ENCODE assay signal across 13 mouse cellular contexts in genomic region chr2:35689881-35690280, GRCm38 (mm10).
DNase-seq lines count a peak whose midpoint lies in the region; ATAC-seq and TF ChIP-seq lines count a peak whose summit lies in the region.
"Had no signal": no experiment of that assay in that cellular context is flagged by ENCODE, and none has a peak within 500 bp of the region (broad histone marks: within the 10 kb centered on the region; RNA-seq: fewer than 3 reads in every experiment).

No protein-coding gene starts in this region.

- H3K4me3 ChIP-seq in gastrocnemius, adult 2 months, result no peak overlapping the region
- H3K4me3 ChIP-seq in kidney, postnatal 0 days (replicated peaks; ENCODE audit: low read depth, low read length), result no peak overlapping the region
- H3K4me3 ChIP-seq in kidney, adult 2 months (ENCODE audit: insufficient read depth, low read depth, low read length), result no peak overlapping the region
- H3K4me3 ChIP-seq in embryonic facial prominence, embryonic 14.5 days (ENCODE audit: low read depth, low read length), result no peak overlapping the region
- H3K4me3 ChIP-seq in macrophage (ENCODE audit: inconsistent target), result no peak overlapping the region
- H3K4me3 ChIP-seq: erythroblast, embryonic 14.5 days had no signal

- no peak for ATAC-seq in kidney, postnatal 0 days (replicated peaks; ENCODE audit: low FRiP score, low read depth)
- no peak for ATAC-seq in embryonic facial prominence, embryonic 14.5 days (ENCODE audit: low read depth)
- ATAC-seq: Patski had no signal

- intact Hi-C loops in gastrocnemius, adult 2 months (cut with DNase I), result loop anchor here (2.0 kb wide), 1 partner anchor 13 kb away; no protein-coding TSS in a partner anchor

- H3K27me3 ChIP-seq in kidney, postnatal 0 days (ENCODE audit: insufficient read depth, low read length), result no peaks in the 10 kb centered on the region
- H3K27me3 ChIP-seq in kidney, adult 2 months (replicated peaks; ENCODE audit: control insufficient read depth, insufficient read depth, low read length), result no peaks in the 10 kb centered on the region
- no peaks in the 10 kb centered on the region for H3K27me3 ChIP-seq in embryonic facial prominence, embryonic 14.5 days (replicated peaks; ENCODE audit: control insufficient read depth, insufficient read depth, low read length)
- H3K27me3 ChIP-seq: Patski had no signal

- peaks cover 69% of the 10 kb centered on the region for H3K4me1 ChIP-seq in kidney, postnatal 0 days (replicated peaks; ENCODE audit: insufficient read depth, low read length)
- peaks cover 53% of the 10 kb centered on the region for H3K4me1 ChIP-seq in kidney, adult 2 months (ENCODE audit: control insufficient read depth, insufficient read depth, low read length)
- peaks cover 57% of the 10 kb centered on the region for H3K4me1 ChIP-seq in embryonic facial prominence, embryonic 14.5 days (ENCODE audit: control insufficient read depth, insufficient read depth, low read length)

- TF ChIP-seq POLR2A in kidney, adult 2 months (IDR thresholded peaks at IDR 0.05; ENCODE audit: low read depth, low read length), result no peak

- WGBS in kidney, postnatal 0 days, result 52% methylated on average over 2 of the region's 2 CpGs
- WGBS in kidney, adult 2 months, result 68% methylated on average over 2 of the region's 2 CpGs
- 60% methylated on average over 2 of the region's 2 CpGs for WGBS in embryonic facial prominence, embryonic 14.5 days
- 58% methylated on average over 2 of the region's 2 CpGs for WGBS in macrophage (ENCODE audit: missing documents)

- H3K4me2 ChIP-seq in kidney, postnatal 0 days (ENCODE audit: low read length), result no peak overlapping the region
- H3K4me2 ChIP-seq in embryonic facial prominence, embryonic 14.5 days (ENCODE audit: low read depth, low read length), result no peak overlapping the region

- H3K79me2 ChIP-seq in macrophage (ENCODE audit: inconsistent target), result no peaks in the 10 kb centered on the region

- no peak for DNase-seq in gastrocnemius, adult 2 months
- no peak for DNase-seq in gastrocnemius, adult 18-20 months (ENCODE audit: low spot score)
- no peak for DNase-seq in kidney, postnatal 0 days (ENCODE audit: low spot score)
- DNase-seq in kidney, adult 2 months, result no peak
- no peak for DNase-seq in embryonic facial prominence, embryonic 14.5 days (ENCODE audit: low spot score)
- no peak for DNase-seq in layer of hippocampus, postnatal 10 days (ENCODE audit: low spot score in 2 of 2)
- DNase-seq in adrenal gland, postnatal 36 days, result no peak
- DNase-seq: adrenal gland, postnatal 10 days; cerebellum, adult 2 months; gastrocnemius, postnatal 36 days had no signal

- no peaks in the 10 kb centered on the region for H3K36me3 ChIP-seq in kidney, postnatal 0 days (ENCODE audit: insufficient read depth, low read length)
- H3K36me3 ChIP-seq in kidney, adult 2 months (ENCODE audit: control insufficient read depth, insufficient read depth, low read length), result no peaks in the 10 kb centered on the region
- no peaks in the 10 kb centered on the region for H3K36me3 ChIP-seq in embryonic facial prominence, embryonic 14.5 days (ENCODE audit: control insufficient read depth, insufficient read depth, low read length)
- H3K36me3 ChIP-seq in macrophage (ENCODE audit: inconsistent target), result no peaks in the 10 kb centered on the region

- no peaks in the 10 kb centered on the region for H3K9me3 ChIP-seq in kidney, postnatal 0 days (replicated peaks; ENCODE audit: low read length)
- H3K9me3 ChIP-seq in embryonic facial prominence, embryonic 14.5 days (ENCODE audit: control insufficient read depth, low read length), result no peaks in the 10 kb centered on the region

- peak; percentile 6; the same call in 1 of the 2 replicates for TF ChIP-seq CTCF in gastrocnemius, adult 2 months (IDR thresholded peaks at IDR 0.05)
- peak; percentile 22; the same call in 1 of the 2 replicates for TF ChIP-seq CTCF in kidney, postnatal 0 days (IDR thresholded peaks at IDR 0.05; ENCODE audit: low read depth)
- TF ChIP-seq CTCF in kidney, adult 2 months (conservative IDR thresholded peaks at IDR 0.05; ENCODE audit: insufficient read depth, insufficient read length, low read depth, low read length), result no peak

- peak overlapping the region; percentile 78 for H3K27ac ChIP-seq in gastrocnemius, adult 2 months
- H3K27ac ChIP-seq in kidney, postnatal 0 days, result no peak overlapping the region
- no peak overlapping the region for H3K27ac ChIP-seq in kidney, adult 2 months (ENCODE audit: insufficient read depth, low read depth, low read length)
- H3K27ac ChIP-seq in embryonic facial prominence, embryonic 14.5 days (replicated peaks; ENCODE audit: low read depth, low read length), result peak overlapping the region; percentile 13; the same call in 1 of the 2 replicates
- H3K27ac ChIP-seq in macrophage, result 0 out of 2 replicates have a peak overlapping the region, but pooled peaks have one; percentile 5

- H3K9ac ChIP-seq in kidney, postnatal 0 days (ENCODE audit: low read depth, low read length), result no peak overlapping the region
- H3K9ac ChIP-seq in embryonic facial prominence, embryonic 14.5 days (ENCODE audit: low read depth, low read length), result no peak overlapping the region

Comparison
In these comparisons a context has a peak if more than half of its experiments do, and no peak if none do; other contexts are left out.
1. H3K27ac ChIP-seq: peak in gastrocnemius, adult 2 months (single experiment), embryonic facial prominence, embryonic 14.5 days (single experiment) and macrophage (single experiment); none in kidney, postnatal 0 days (single experiment) and kidney, adult 2 months (single experiment).